Mouse (Mus musculus) intestine, embryonic 15.5 days (tissue): Measurements from ENCODE around the gene Mrpl52. TPM values are rescaled to one million over a fixed set of nuclear protein-coding genes. Genes with fewer than 3 reads are reported as not detected.
A peak's percentile ranks its signal among the peaks of the same experiment; 100 is the strongest.

Experiments used
- ATAC-seq: fragments of 200-750 bp; cut with Nextera tagmentation; 2 replicates; pipeline ENCODE4 v1.8.0; 2017; ENCODE audit warnings: moderate TSS enrichment, moderate library complexity
- H3K27ac ChIP-seq: fragments of 300-500 bp; sonication (generic); 2 replicates; pipeline ENCODE4 v1.5.1; 2015; ENCODE audit warnings: mild to moderate bottlenecking, inconsistent platforms
- H3K27me3 ChIP-seq: fragments of 300-500 bp; sonication (generic); replicated peaks from 2 replicates; pipeline ENCODE4 v1.6.1; 2015; ENCODE audit warnings: inconsistent platforms
- H3K36me3 ChIP-seq: fragments of 300-500 bp; sonication (generic); 2 replicates; pipeline ENCODE4 v1.6.1; 2015; ENCODE audit warnings: inconsistent platforms
- H3K4me1 ChIP-seq: fragments of 300-500 bp; sonication (generic); replicated peaks from 2 replicates; pipeline ENCODE4 v1.6.1; 2015; ENCODE audit warnings: inconsistent platforms
- H3K4me2 ChIP-seq: fragments of 300-500 bp; sonication (generic); replicated peaks from 2 replicates; pipeline ENCODE4 v1.6.1; 2015; ENCODE audit warnings: mild to moderate bottlenecking, inconsistent platforms
- H3K4me3 ChIP-seq: fragments of 300-500 bp; sonication (generic); replicated peaks from 2 replicates; pipeline ENCODE4 v1.5.1; 2015; ENCODE audit warnings: inconsistent platforms
- H3K9ac ChIP-seq: fragments of 300-500 bp; sonication (generic); 2 replicates; pipeline ENCODE4 v1.6.1; 2015; ENCODE audit warnings: inconsistent platforms
- H3K9me3 ChIP-seq: fragments of 300-500 bp; sonication (generic); 2 replicates; pipeline ENCODE4 v1.6.1; 2016; ENCODE audit warnings: inconsistent platforms
- WGBS: fragments of 180-500 bp; shearing (Covaris S2); methylation state at CpG from one replicate; pipeline ENCODE4 v1.1.7; 2015; 5-methylcytosine and 5-hydroxymethylcytosine counted together
- polyA plus RNA-seq: library from polyadenylated mRNA; unstranded; fragments of >200 nt; fragmentation: Nextera tagmentation; extraction: Ambion mirVana; gene quantifications from 2 replicates; pipeline ENCODE4 v1.2.1, GENCODE M21; 2015

The Mrpl52 gene
- polyA plus RNA-seq, 1 experiment from 2014 or later = 308 TPM

DNA sequence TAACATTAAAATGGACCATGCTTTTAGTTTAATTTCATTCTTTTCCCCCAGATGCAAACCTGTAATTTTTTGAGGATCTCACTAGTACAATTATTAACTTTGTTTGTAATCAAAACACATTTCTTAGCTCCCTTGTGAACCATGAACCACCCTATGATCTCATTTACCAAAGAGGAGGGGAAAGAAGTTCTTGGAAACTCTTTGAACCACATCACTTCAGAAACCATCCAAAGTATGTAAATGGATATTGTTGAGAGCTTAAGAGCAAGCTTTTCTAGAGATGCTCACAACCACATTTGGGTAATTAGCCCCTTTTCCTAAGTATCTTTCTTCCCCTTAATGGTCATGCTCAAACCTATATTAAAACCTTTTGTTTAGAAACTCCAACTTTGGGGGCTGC is 32.4 kb upstream of the Mrpl52 start:
- no peaks in the 10 kb centered on the region; the same call in 1 of the 2 replicates for H3K4me1 ChIP-seq
- no peak for ATAC-seq

DNA sequence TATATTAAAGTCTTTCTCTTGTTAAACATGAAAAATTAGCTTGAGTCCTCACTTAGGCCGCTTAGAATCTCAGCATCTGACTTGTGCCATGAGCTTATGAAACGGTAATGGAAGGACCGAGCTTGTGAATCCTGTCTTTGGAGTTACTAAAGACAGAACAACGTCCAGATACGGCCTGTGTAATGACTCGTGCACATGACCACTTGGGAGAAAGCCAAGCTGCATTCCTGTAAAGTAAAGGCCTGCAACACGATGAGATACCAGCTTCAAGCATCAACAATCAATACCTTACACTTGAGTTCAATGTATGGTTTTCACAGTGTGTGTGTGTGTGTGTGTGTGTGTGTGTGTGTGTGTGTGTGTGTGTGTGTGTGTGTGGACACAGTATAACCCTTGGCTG is 30.0 kb upstream of the Mrpl52 start:
- ATAC-seq = no peak
- WGBS = 63% methylated on average over 7 of the region's 7 CpGs
- H3K27me3 ChIP-seq = no peaks in the 10 kb centered on the region
- H3K4me1 ChIP-seq = no peaks in the 10 kb centered on the region; the same call in 1 of the 2 replicates
- H3K36me3 ChIP-seq = 0 out of 2 replicates have a peak, but pooled peaks cover 3% of the 10 kb centered on the region
- no peaks in the 10 kb centered on the region for H3K9me3 ChIP-seq
- no peak overlapping the region for H3K4me3 ChIP-seq
- H3K4me2 ChIP-seq = no peak overlapping the region
- no peak overlapping the region for H3K9ac ChIP-seq
- H3K27ac ChIP-seq = no peak overlapping the region

More for the DNA sequence above, 32.4 kb upstream of the Mrpl52 start:
- Histone ChIP-seq H3K27ac (no peak overlapping the region), H3K4me3 (no peak overlapping the region), H3K9me3 (no peaks in the 10 kb centered on the region), H3K27me3 (no peaks in the 10 kb centered on the region), H3K36me3 (0 out of 2 replicates have a peak, but pooled peaks cover 3% of the 10 kb centered on the region), H3K9ac (no peak overlapping the region), H3K4me2 (no peak overlapping the region)

DNA sequence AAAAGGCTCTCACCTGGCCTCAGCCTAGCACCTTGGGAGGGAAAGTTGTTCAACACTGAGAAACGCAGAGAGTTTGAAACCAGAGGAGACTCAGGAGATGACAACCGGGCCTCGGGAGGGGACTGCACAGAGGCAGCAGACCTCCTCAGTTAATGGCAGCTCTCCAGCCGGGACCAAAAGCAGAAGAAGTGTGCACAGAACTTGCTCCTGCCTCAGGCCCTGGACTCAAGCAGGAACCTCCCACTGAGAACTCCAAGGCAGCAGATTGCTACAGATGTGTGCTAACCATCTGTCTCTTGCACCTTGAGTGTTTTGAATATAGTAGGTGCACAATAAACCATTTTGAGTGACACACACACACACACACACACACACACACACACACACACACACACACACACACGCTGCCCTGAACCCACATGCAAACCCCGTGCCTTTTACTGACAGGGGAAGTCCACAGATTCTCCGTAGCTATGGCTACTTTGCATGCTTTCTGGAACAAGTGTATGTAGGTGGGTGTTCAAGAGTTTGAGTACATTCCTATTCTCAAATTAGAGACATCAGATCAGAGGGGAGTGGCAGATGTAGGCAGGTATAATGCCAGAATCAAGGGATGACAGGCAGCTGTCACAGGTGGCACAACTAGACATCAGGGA is 28.7 kb upstream of the Mrpl52 start:
- no peaks in the 10 kb centered on the region for H3K27me3 ChIP-seq
- H3K4me3 ChIP-seq = no peak overlapping the region
- no peak overlapping the region for H3K27ac ChIP-seq
- H3K4me2 ChIP-seq = no peak overlapping the region
- H3K4me1 ChIP-seq = peaks cover 3% of the 10 kb centered on the region; the same call in 1 of the 2 replicates
- 72% methylated on average over 7 of the region's 7 CpGs for WGBS
- H3K9ac ChIP-seq = no peak overlapping the region
- H3K9me3 ChIP-seq = no peaks in the 10 kb centered on the region
- ATAC-seq = no peak
- 0 out of 2 replicates have a peak, but pooled peaks cover 3% of the 10 kb centered on the region for H3K36me3 ChIP-seq

DNA sequence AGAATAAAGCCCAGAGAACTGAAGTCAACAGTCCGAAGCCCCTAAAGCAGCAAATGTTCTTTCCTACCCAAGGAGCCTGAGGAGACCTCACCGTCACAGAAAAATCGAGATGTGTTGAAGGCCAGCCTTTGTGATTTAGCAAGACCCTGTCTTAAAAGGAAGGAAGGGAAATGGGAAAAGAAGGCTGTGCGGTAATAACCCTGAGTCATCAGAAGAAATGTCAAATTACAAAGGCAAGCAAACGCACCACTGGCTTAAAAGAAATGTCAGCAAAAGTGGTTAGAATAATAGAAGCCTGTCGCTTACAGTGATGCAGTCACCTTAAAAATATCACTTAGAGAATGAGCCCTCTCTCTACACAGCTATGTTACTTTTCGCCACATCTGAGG is 28.2 kb upstream of the Mrpl52 start:
- WGBS = 59% methylated on average over 7 of the region's 7 CpGs
- no peak overlapping the region for H3K4me3 ChIP-seq
- no peak for ATAC-seq
- H3K4me2 ChIP-seq = no peak overlapping the region
- no peak overlapping the region for H3K27ac ChIP-seq
- H3K36me3 ChIP-seq = 0 out of 2 replicates have a peak, but pooled peaks cover 3% of the 10 kb centered on the region
- no peak overlapping the region for H3K9ac ChIP-seq
- no peaks in the 10 kb centered on the region for H3K9me3 ChIP-seq
- no peaks in the 10 kb centered on the region for H3K27me3 ChIP-seq
- H3K4me1 ChIP-seq = peaks cover 3% of the 10 kb centered on the region; the same call in 1 of the 2 replicates

DNA sequence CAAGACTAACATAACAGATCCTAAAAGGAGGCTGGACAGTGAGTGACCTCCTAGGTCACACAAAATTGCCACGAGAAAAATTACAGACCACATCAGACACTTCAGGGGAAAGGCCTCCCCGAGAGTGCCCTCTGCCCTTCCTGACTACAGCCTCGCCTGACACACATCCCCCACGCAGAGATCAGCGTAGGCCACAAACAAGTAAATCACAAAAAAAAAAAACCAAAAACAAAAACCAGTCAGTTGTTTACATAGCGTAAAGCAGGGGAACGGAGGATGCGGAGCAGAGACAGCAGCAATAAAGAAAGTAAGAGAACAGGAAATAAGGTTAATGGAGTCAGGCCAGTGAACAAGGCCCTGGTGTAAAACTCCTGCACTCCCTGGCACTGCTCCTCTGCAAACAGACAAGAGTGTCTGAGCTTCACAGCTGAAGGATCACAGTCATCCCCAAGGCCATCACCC is 27.8 kb upstream of the Mrpl52 start:
- WGBS = 35% methylated on average over 8 of the region's 8 CpGs
- H3K27me3 ChIP-seq = no peaks in the 10 kb centered on the region
- no peaks in the 10 kb centered on the region for H3K9me3 ChIP-seq
- no peak overlapping the region for H3K4me3 ChIP-seq
- H3K9ac ChIP-seq = no peak overlapping the region
- H3K27ac ChIP-seq = no peak overlapping the region
- ATAC-seq = no peak
- H3K4me1 ChIP-seq = peaks cover 3% of the 10 kb centered on the region; the same call in 1 of the 2 replicates
- no peak overlapping the region for H3K4me2 ChIP-seq
- 0 out of 2 replicates have a peak, but pooled peaks cover 3% of the 10 kb centered on the region for H3K36me3 ChIP-seq

DNA sequence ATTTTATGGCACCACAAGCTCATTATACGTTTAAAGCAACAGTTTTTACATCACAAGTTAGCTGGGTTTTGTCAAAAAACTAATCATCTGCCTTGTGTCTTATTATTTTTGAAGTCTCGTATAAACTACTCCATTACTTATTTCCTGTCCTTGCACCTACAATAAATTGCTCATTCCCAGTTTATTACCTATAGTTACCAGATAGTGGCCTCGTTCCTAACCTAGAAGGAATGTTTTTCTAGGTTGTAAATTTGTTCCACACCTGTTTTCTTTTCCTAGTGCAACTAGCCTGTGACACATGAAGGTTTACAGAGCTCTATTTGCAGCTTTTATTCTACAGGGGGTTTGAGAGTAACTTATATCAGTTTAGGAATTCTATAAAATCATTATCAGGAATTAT is 25.0 kb upstream of the Mrpl52 start:
- Histone ChIP-seq H3K27ac (0 out of 2 replicates have a peak overlapping the region, but pooled peaks have one; percentile 64), H3K9me3 (no peaks in the 10 kb centered on the region), H3K4me2 (no peak overlapping the region), H3K27me3 (no peaks in the 10 kb centered on the region), H3K9ac (no peak overlapping the region), H3K36me3 (no peaks in the 10 kb centered on the region), H3K4me3 (no peak overlapping the region), H3K4me1 (peaks cover 3% of the 10 kb centered on the region; the same call in 1 of the 2 replicates)
- 24% methylated on average over 3 of the region's 3 CpGs for WGBS
- peak; percentile 71 for ATAC-seq

DNA sequence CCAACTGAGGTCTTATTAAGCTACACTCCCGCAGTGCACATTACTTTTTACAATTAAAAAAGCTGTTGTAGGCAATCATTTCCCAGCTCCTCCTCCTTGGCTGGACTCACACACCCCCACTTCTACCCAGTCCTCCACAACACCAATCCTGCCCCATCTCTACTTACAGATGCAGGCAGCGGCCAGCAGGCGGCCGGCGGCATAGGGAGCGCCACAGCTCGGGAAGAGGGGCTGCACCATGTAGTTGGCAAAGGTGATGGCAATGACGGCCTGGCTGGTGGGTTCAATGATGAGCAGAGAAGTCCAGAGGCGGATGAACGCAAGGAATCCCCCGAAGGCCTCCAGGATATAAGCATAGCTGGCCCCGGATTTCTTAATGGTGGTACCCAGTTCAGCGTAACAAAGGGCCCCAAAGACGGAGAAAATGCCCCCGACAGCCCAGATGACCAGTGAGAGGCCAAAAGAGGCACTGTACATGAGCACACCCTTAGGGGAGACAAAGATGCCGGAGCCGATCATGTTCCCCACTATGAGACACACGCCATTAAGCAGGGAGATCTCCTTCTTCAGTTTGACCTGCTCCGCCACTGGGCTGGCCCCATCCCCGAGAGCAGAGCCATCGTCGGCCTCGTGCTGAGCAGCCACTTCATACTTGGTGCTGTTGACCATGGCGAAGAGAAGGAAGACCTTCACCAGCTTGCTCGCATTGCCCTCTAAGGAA is 18.2 kb upstream of the Mrpl52 start:
- Histone ChIP-seq H3K27me3 (no peaks in the 10 kb centered on the region), H3K4me3 (peak overlapping the region; percentile 29), H3K36me3 (no peaks in the 10 kb centered on the region), H3K4me1 (peaks cover 6% of the 10 kb centered on the region), H3K4me2 (peak overlapping the region; percentile 52), H3K27ac (peak overlapping the region; percentile 86; the same call in 1 of the 2 replicates), H3K9me3 (no peaks in the 10 kb centered on the region), H3K9ac (peak overlapping the region; percentile 20; the same call in 1 of the 2 replicates)
- ATAC-seq = no peak
- 78% methylated on average over 25 of the region's 25 CpGs for WGBS

DNA sequence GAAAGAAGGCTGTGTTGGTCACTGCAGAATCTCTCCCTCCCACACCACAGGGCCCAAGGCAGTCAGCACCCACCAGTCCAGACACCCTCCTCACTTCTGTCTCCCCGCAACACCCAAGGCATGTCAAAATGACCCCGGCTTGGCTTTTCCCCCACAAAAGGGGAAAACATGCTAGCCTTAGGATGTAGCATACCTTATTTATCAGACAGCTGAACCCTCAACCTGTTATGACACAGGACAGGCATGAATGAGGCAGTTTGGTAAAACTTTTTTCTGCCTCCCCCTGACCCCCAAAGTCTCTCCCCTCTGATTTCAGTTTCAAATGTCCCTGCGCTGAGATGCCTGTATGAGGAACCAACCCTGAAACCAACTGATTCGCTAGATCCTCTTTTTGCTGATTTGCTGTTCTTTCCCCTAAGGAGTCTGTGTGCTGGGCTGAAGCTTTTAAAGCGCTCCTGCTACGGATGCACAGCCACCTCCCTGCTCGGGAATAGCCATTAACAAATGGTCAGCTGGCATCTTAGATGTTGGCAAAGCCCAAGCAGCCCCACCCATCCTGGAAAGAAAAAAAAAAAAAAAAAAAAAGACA is 17.6 kb upstream of the Mrpl52 start:
- 62% methylated on average over 7 of the region's 7 CpGs for whole genome bisulfite sequencing
- Histone ChIP-seq H3K36me3 (no peaks in the 10 kb centered on the region), H3K4me3 (peak overlapping the region; percentile 29), H3K4me2 (peak overlapping the region; percentile 52), H3K27ac (peak overlapping the region; percentile 86), H3K9me3 (no peaks in the 10 kb centered on the region), H3K27me3 (no peaks in the 10 kb centered on the region), H3K4me1 (peaks cover 12% of the 10 kb centered on the region), H3K9ac (peak overlapping the region; percentile 3; the same call in 1 of the 2 replicates)
- no peak for ATAC-seq

DNA sequence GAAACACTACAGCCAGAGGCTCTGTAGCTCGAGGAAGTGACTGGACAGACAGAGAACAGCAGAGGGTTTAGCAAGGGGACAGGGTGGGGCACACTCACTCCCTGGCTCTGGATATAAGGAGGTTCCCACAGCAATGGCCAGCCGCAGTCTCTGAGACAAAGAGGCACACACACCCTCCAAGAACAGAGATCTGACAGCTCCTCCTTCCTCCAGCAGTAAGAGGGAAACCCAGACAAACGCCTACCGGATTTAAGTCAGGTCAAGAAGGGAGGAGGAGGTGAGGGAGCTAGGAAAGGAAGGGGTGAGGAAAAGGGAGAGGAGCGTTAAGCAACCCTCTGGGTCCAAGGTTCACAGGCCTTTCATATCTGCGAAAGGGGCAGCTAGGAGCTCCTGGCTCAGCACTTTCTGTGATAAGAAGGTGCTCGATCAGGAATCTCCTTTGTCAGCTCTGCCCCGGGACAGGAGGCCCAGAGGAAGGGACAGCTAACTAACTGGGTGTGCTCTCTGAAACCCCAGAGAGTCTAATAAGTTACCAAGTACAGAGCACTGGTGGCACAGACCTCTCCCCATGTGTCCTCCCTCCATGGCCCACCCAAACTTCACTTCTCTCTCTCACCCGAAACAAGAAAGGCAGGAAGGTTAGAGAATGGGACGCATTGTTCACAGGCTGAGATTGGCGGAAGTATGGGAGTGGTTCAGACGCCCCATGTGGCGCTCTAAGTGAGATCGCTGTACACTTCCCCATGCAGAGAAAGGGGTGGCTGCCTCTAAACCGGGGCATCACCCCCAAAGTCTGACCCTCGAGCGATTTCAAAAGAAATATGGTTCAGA is 16.5 kb upstream of the Mrpl52 start:
- Histone ChIP-seq H3K4me3 (peak overlapping the region; percentile 29), H3K4me2 (peak overlapping the region; percentile 52), H3K27ac (peak overlapping the region; percentile 86), H3K36me3 (no peaks in the 10 kb centered on the region), H3K9ac (peak overlapping the region; percentile 49), H3K27me3 (no peaks in the 10 kb centered on the region), H3K9me3 (no peaks in the 10 kb centered on the region), H3K4me1 (peaks cover 17% of the 10 kb centered on the region)
- ATAC-seq = peak; percentile 90
- WGBS = 29% methylated on average over 17 of the region's 17 CpGs

DNA sequence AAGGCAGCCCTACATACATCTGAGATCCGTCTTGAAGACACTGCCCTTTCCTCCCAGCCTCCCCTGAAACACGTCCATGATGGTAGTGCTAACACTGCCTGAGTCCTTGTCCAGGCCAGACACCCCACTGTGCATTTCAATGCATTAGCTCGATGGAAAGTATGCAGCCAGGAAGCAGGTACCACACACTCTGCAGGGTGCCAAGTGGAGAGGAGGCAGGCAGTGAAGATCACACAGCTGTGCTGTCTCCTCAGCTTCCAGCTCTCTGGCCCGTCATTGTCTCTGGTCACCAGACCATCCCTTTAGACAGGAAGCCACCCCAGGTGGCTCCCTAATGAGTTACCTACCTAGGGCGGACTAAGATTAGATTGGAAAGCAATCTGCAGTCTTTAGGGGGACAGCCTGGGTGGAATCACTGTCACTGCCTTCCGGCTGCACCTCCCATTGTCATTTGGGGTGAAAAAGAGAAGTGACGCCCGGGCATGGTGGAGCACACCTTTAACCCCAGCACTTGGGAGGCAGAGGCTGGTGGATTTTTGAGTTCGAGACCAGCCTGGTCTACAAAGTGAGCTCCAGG is 14.6 kb upstream of the Mrpl52 start:
- Histone ChIP-seq H3K4me3 (no peak overlapping the region), H3K9ac (no peak overlapping the region), H3K9me3 (no peaks in the 10 kb centered on the region), H3K27me3 (no peaks in the 10 kb centered on the region), H3K4me1 (peaks cover 21% of the 10 kb centered on the region), H3K27ac (no peak overlapping the region), H3K4me2 (no peak overlapping the region), H3K36me3 (no peaks in the 10 kb centered on the region)
- ATAC-seq = no peak
- 68% methylated on average over 9 of the region's 9 CpGs for WGBS

DNA sequence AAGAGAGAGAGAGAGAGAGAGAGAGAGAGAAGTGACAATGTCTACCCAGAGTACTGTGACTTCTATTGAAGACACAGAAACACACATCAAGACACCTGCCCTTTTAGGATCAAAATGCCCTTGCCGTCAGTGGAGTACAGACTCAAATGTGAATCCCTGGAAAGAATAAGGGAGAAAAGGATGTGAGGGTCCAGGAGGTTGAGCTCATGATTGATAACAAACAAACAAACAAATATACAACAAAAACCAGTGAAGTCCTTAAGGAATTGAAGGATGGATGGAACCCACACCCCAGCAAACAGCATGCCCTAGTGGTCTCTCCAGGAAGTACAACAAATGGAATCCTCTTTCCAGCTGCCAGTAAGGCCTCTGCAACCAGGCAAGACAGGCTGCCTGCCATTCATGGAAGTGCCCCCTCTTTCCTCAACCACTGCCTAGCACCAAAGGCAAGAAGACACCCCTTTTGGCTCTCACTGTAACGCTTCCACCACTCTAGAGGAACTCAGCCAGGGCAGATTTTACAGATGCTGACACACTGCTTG is 14.0 kb upstream of the Mrpl52 start:
- Histone ChIP-seq H3K4me2 (peak overlapping the region; percentile 53), H3K27ac (peak overlapping the region; percentile 51; the same call in 1 of the 2 replicates), H3K36me3 (no peaks in the 10 kb centered on the region), H3K9me3 (no peaks in the 10 kb centered on the region), H3K27me3 (no peaks in the 10 kb centered on the region), H3K9ac (no peak overlapping the region), H3K4me3 (no peak overlapping the region), H3K4me1 (peaks cover 26% of the 10 kb centered on the region)
- no peak for ATAC-seq
- 53% methylated on average over 2 of the region's 2 CpGs for WGBS
